Mouse (Mus musculus) frontal cortex, postnatal 14 days (tissue): Measurements from ENCODE around the gene Dscam.

Experiments
- DNase-seq, 2 experiments: peaks; one replicate each; pipeline ENCODE4 v3.0.0; 2022; ENCODE audit warnings: low spot score in 2 of 2

Gene Dscam

DNA sequence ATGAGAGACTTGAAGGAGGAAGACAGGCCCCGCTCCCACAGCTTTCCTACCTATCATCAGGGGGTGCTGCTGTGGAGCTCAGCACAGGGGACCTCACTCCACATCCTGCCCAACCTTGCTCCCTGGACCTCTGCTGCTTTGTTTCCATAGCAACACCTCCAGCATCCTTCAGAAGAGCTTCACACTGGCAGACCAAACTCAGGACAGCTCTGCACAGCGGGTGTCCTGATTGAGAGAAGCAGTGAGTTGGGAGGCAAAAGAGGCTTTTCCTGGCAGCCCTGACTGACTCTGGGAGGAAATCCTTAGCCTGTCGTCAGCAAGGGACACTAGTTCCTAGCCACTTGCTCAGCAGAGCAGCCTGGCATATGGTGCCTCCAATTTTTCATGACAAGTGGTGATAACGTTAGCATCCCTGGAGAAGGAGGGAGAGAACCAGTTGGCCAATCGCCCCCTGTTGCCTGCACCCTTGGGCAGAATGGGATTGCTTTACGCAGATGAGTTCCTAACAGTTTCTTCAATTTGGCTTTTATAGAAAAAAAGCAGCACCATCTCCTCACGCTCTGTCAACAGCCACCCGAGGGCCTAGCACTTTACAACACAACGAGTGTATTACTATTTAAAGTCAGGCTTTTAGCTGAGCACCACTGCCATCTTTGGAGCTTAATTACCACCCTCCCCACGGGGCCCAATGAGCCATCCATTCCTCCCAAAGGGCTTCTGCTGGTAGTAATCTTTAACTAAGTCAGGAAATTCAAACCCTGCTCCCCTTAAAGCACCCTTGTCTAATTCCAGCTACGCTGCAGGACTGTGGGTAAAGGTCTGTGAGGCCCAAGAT, 224.9 kb downstream of the Dscam start:
- no peak for DNase-seq

DNA sequence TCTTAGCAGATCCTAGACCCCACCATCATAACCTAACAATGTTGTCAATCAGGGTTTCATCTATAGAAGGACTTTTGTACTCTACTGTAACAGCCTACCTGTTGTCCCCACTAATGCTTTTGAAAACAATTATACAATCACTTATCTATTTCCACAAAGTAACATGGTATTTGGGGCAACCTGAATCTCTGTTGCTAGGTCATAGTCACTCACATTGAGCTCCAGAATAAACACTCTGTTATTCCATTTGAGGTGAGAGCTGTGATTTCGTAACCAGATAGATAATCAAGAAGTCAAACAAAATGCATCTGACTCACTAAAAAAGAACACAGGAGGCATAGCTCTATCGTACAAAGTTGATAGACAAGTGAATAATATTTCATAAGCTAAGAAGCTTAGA, 226.9 kb downstream of the Dscam start:
- no peak for DNase-seq

DNA sequence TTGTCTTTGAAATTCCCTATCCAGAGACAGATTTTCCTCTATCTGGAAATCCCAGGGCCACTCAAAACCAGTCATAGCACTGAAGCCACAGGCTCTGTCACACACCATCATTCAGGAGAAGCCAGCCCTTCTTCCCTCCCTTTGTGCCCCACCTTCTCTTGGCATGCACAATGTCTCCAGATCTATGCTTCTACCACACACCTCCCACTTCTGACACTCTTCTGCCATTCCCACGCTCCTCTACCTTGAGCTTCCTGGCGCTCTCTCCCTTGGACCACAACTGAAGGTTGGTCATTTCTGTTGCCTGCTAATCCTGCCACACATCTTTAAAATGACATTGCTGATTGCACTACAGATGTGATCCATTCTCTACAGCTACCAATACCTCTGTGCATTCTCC, 235.8 kb downstream of the Dscam start:
- DNase-seq = no peak

DNA sequence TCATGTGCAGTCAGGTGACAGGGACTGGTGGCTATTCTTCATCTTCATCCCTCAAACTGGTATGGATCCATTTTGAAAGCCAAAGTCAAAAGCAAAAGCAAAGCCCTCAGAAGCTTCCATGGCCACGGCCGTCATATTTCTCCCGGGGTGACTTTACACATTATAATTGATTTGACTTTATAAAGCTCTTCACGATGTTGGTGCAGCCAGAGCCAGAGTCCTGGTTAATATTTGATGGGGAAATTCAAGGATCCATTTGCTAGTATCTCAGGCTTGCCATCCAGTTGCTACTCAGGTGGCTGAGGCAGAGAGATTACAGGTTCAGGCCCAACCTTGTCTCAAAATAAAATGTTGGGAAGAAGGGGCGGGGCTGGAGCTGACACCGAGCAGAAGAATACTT, 238.3 kb downstream of the Dscam start:
- DNase-seq = no peak

DNA sequence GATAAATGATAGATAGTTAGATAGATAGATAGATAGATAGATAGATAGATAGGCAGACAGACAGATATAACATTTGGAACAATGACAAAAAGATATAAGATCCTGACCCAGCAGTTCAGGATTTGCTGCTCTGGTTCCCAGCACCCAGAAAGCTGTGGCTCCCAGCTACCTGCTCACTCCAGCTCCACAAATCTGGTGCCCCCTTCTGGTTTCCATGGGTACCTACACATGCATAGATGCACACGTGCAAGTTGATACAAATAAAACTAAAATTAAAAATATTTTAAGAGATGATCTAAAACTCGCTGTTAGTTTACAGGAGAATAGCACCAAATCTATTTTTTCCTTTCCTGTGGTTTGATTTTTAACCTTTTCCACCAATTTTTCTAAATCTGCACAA, 238.8 kb downstream of the Dscam start:
- no peak for DNase-seq

DNA sequence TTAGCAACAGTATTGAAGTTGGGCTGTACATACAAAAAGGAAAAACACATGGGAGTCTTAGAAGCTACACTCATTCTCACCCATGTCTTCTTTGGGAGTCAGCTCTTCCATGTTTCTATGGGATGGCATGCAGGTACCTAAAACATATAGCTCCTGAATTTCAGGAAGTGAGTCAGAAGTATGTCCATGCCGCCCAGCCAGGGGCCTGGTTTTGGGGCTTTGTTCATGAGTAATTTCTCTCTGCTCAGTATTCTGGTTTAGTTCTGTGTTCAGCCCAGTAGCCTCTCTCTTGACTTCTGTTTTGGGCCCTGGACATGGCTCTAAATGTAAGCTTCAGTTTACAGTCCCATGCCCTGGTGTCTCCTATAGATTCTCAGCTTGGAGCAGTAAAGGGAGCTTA, 242.5 kb downstream of the Dscam start:
- DNase-seq = no peak

DNA sequence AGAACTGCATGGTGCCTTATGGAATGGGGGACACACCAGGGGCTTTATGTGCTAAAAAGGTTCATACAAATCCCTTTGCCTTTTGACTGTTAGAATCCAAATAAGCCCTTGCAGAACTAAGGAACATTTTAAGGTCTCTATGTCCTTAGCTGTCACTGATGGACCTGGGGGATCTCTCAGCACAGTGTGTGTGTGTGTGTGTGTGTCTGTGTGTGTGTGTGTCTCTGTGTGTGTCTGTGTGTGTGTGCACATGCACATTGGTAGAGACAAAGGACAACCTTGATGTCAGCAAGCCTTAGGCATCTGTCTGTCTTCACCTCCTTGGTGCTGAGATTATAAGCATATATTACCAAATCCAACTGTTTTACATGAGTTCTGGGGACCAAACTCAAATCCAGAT, 243.1 kb downstream of the Dscam start:
- no peak for DNase-seq

DNA sequence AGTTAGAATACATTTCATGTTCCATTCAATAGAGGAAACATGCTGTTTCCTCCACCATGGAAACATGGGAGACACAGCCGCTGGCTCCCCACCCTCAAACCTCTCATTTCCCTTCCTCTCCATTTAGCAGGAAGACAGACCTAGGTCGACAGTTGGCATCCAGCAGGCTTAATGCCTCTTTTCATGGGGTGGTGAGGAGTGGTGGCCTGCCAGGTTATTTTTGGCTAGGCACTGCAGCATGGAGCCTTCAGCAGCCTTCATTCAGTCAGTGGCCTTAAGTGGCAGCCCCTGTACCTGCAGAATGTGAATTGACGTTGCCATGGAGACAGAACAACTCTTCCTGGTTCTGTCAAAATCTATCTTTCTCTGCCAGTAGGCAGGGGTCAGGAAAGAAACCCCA, 243.6 kb downstream of the Dscam start:
- no peak for DNase-seq

DNA sequence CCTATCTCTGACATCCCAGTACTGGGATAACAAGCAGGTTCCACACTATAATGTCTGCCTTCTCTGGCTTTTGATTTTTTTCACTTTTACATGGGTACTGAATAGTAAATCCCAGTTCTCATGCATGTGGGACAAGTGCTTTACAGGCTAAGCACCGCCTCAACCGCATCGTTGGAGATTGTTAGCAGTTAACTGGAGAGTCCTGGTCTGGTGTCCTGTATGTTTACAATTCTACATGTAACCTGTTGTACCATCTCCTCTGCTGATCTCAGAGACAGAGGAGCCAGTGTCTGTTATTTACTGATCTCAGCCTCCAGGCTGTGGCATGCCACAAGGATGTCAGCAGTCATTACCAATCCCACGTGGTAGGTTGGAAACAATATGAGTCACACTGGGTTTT, 246.6 kb downstream of the Dscam start:
- DNase-seq = no peak

DNA sequence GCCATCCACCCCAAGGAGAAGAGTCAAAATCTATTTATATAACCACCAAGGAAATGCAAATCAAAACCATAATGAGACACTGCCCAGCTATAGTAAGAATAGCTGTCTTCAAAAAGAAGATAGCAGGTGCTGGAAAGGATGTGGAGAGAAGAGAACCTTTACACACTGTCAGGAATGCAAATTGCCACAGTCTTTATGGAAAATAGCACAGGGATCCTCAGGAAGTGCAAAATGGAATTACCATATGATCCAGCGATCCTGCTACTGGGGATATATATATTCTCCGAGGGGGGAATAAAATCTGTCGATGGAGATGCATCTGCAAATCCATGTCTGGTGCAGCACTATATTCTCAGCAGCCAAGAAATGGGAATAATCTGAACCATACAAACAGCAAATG, 256.1 kb downstream of the Dscam start:
- DNase-seq = no peak

DNA sequence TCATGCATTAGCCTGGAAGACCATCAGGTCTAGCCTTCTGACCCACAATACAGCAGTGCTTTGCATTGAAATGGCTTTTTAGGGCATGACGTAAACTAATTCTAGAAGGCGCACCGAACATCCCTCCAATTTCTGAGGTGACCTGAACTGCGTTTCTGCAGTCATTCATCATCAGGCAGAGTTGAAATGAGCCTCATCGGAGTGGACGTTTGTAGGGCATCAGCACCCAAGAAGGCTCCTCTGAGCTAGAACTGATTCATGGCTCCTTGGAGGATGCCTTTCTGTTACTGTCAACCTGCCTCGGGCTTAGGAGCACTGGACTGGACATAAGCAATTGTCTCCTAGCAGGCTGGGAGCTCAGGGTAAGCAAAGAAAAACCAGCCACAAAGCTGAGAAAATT, 257.7 kb downstream of the Dscam start:
- DNase-seq = no peak

DNA sequence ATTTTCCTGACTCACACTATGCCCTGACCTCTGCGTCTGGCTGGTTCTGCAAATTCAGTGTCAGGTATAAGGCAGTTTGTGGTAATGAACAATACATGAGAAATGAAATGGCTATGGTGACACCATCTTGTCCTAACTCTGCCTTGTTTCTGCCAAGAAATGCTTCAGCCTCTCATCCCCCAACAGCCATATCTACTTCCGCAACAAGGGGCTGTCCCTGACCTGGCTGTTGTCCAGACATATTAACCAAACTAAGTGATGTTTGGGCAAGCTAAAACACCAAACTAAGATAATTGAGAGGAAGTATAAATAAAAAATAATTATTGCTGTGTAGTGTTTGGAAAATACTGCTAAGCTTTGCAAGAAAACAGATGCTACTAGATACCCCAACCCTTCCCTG, 258.4 kb downstream of the Dscam start:
- DNase-seq = no peak

DNA sequence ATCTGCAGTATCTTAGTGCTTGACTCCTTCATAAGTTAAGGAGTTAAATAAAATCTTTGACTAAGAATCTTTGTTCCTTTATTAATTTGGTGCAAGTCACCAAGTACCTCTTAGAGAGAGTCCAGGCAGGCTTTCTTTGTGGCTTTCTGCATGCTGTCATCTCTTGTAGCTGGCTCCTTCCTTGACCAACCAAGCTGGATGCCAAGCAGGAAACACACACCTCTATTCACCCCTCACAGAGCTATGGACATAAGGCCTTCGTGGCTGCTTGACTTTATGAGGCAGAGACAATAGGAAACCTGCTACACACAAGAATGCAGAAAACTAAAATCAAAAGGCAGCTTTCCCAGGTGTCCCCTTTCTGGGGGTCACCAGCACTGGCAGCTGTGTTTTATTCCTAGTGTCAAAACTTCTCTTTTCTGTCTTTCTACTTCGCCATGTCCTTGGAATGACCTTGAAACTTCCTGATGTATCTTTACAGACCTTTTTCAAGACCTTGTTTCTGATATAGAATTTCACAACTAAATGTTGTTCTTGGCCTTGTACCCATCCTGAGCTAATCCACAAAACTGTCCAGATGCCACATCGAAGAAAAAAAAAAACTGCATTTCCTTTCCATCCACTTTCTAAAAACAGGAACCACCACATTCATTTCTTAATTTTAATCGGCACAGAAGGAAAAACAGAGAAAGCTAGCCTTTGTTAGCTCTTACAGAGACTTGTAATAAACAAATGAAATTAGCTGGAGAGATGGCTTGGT, 260.0 kb downstream of the Dscam start:
- DNase-seq = no peak

DNA sequence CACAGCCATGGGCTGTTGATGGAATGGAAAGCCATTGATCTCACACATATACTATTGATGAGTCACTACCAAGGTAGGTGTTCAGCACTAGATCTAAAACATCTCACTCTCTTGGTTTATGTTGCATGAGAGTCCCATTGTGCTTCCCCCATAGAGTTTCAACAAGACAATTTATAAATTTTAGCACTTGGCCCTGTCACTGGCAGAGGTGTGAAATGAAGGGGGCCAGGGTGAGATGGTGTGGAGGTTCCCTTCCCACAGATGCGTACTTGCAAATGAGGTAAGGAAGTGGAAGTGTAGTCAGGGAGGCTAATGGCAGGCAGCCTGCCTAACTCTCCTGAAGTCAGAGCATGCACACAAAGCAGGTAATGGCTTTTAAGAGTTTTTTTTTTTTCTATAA, 262.7 kb downstream of the Dscam start:
- DNase-seq = no peak

DNA sequence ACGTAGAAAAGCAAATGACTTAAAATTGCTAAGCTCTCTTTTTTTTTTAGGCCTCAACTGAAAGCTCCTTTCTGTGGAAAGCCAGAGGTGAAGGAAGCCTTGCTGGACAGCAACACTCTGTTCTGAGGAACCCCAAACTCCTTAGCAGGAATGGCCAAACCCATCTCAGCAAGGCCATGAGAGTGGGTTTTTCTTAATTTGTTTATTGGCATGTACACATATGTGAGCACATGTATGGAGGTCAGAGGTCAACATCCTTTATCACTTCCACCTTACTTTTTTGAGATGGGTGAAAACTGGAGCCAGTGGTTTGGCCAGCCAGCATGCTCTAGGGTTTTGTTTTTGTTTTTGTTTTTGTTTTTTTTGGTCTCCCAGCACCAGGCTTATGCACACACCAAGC, 263.5 kb downstream of the Dscam start:
- no peak for DNase-seq

DNA sequence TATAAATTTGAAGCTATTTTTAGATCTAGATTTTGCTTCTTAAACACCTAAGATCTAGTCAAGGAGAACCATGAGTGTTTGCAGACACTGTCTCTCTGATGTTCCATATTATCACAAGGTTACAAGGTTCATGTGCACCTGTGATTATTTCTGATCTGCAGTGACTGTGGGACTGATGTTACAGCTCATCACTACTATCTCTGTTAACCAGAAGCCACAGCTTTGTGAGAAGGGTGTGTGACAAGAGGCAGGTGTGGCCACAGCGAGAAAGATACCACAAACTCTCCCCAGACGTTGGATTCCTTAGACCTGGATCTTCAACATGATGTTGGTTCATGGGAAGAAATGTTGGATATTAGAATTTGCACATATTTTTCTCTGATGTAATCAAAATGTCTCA, 263.9 kb downstream of the Dscam start:
- no peak for DNase-seq

DNA sequence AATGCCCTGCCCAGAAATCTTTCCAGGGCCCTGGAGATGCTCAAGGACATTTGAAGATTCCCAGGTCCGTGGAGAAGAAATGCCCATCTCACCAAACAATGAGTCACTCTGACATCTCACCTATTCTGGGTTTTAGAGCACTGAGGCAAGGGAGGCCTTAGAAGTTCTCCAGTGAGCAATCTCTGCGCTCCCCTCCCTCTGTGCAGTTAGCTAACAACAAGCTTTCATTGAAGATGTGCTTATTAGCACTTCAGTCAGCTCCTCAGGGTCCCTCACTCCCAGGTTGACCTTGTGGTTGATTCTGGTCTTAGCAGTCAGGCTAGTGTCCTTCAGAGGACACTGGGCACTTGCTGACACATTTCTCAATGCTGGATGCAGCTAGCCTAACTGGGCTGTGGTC, 265.8 kb downstream of the Dscam start:
- no peak for DNase-seq

DNA sequence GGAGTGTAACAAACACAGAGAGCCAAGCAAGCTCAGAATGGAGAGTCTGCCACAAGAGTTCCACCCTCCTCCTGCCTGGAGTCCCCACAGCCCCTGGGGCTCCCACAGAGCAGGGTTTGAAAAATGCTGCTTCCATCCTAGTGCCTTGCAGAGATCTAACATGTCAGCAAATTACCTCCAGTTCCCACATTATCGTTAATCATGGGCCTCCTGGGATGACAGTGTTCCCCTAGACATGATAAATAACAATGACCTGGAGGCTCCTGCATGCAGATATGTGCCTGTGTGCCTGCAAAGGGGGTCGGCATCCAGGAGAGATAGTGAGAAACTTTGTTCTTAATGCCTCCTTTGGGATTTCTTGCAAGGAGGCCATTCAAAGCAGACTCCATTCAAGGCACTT, 266.2 kb downstream of the Dscam start:
- no peak for DNase-seq

DNA sequence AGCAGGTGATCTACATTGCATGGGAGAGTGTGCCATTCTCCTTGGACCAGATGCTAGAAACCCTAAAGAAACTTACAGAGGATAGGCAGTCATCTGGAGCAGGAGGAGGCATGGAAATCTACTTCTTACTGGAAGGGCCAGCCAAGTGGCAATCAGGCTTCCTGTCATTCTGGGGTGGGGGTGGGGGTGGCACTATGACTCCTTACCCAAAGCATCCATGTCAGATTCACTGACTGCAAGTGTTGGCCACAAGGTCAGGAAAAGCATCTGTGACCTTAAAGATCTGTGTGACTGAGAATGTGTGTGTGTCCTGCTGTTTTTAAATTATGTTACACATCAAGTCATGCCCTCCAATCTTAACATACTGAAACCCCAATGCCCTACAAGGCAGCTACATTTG, 268.0 kb downstream of the Dscam start:
- no peak for DNase-seq

DNA sequence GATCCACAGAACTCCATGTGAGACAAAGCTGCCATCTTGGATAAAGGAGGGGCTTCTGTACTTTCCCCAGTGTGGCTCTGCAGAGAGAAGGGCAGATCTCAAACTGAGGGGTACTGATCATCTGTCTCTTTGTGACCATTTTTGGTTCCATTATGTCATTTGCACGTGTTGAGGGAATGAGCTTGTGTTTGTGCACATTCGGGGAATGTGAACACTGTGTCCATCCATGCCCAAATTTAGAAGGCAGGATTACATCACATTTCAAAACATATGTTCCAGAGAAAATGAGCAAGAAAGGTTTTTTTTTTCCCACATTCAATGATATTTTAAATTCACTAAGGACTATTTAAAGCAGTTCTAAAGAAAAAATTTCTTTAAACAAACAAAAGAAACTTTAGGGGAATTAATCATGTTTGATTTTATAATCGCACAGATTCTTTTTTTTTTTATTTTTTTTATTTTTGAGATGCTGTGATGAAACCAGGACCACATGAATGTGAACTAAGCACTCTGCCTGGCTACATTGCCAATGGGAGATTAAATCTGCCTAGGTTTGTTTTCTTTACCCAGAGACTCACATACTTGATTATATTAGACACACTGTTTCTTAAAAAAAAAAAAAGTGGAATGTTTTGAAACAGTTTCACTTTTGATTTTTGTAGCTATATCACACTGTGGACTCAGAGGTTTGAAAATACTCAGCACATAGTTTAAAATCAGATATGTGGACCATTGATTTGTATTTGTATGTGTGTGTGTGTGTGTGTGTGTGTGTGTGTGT, 269.1 kb downstream of the Dscam start:
- DNase-seq = no peak

DNA sequence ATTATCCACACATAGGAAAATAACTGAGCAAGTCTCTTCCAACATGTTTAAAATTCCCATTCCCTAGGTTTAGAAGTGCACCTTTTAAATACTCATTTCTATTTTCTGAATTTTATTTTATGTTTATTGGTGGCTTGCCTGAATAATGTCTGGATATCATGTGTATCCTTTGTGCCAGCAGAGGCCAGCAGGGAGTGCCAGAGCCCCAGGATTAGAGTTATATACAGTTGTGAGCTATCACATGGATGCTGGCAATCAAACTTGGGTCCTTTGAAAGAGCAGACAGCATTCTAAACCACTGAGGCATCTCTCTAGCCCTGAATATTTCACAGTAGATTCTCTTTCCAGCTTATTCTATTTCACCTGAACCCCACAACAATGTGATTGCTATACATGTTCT, 271.2 kb downstream of the Dscam start:
- DNase-seq = no peak

DNA sequence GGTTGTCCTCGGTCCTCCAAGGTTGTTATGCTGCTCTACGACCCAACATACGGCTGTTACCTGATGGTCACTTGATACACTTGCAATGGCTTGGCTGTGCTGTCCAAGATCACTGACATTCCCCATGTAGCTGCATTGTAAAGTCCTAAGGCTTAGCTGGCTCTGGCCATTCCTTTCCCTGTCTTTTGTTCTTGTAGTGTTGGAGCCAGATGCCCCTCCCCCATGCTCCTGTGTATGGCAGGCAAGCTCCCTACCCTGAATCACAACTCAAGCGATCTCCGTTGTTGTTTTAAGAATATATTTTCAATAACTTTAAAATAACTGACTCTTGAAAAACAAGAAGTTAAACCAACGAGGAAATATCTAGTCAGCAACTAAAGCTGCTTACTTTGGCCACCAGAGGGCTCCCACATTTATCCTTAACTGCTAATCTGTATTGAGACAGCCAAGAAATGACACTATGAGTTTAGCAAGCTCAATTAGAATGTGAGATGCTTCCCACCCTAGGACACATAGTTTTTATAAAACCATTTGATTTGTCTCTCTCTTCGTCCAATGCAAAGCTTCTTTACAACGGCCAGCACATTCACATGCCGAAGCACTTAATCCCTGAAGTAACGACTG, 273.9 kb downstream of the Dscam start:
- no peak for DNase-seq
